8 mouse cellular contexts compared by ENCODE assay signal in genomic region chr4:24899146-24899545, GRCm38 (mm10). TPM values are rescaled to one million over a fixed set of nuclear protein-coding genes. Genes with fewer than 3 reads are reported as not detected.
DNase-seq lines count a peak whose midpoint lies in the region; ATAC-seq and TF ChIP-seq lines count a peak whose summit lies in the region.

No protein-coding gene starts in this region.

- H3K9ac ChIP-seq in heart, embryonic 13.5 days: peak overlapping the region; percentile 85

- peak overlapping the region; percentile 71 for H3K4me3 ChIP-seq in heart, embryonic 13.5 days
- peak overlapping the region; percentile 88 for H3K4me3 ChIP-seq in G1E (ENCODE audit: low read depth, low read length)

- H3K9me3 ChIP-seq in heart, embryonic 13.5 days: no peaks in the 10 kb centered on the region
- no peaks in the 10 kb centered on the region for H3K9me3 ChIP-seq in G1E (replicated peaks)

- H3K36me3 ChIP-seq in heart, embryonic 13.5 days: peaks cover 32% of the 10 kb centered on the region
- H3K36me3 ChIP-seq in G1E (replicated peaks): peaks cover 30% of the 10 kb centered on the region

- no peak for ATAC-seq in heart, embryonic 13.5 days (ENCODE audit: extremely low read depth, insufficient number of reproducible peaks, low FRiP score, low TSS enrichment)
- no peak for ATAC-seq in G1E (ENCODE audit: extremely low read depth, insufficient number of reproducible peaks, low FRiP score, poor library complexity, severe bottlenecking)
- peak; percentile 18 for ATAC-seq in granulocyte monocyte progenitor cell, adult 5-6 weeks (replicated peaks; ENCODE audit: poor library complexity, severe bottlenecking)
- 0 out of 2 replicates have a peak, but pooled peaks have one; percentile 6 for ATAC-seq in megakaryocyte progenitor cell, adult 5-6 weeks (replicated peaks; ENCODE audit: poor library complexity)

- no peak for TF ChIP-seq CTCF in G1E (IDR thresholded peaks at IDR 0.05; ENCODE audit: low read depth, low read length)

- no peak overlapping the region for H3K27ac ChIP-seq in heart, embryonic 13.5 days (replicated peaks)

- 54% methylated on average over 4 of the region's 4 CpGs for WGBS in heart, embryonic 13.5 days

- H3K4me1 ChIP-seq in heart, embryonic 13.5 days: peaks cover 13% of the 10 kb centered on the region
- peaks cover 5% of the 10 kb centered on the region for H3K4me1 ChIP-seq in G1E (ENCODE audit: insufficient read depth, low read depth, low read length)

- intact Hi-C loops in heart, postnatal 10 days (cut with DNase I): loop anchor here (2.0 to 5.0 kb wide), 3 partner anchors 68 to 1448 kb away; partner anchors contain the start of genes Gpr63, Manea and Ufl1

- no peak for DNase-seq in heart, postnatal 10 days
- DNase-seq in G1E (ENCODE audit: low spot score): no peak
- DNase-seq in adrenal gland, postnatal 4 days (ENCODE audit: low spot score in 2 of 2): no peak
- no peak for DNase-seq in thymus, adult 18-20 months
- DNase-seq in cerebellum, postnatal 4 days (ENCODE audit: low spot score in 2 of 2): no peak

- peak overlapping the region; percentile 83 for H3K4me2 ChIP-seq in heart, embryonic 13.5 days

- H3K27me3 ChIP-seq in heart, embryonic 13.5 days (replicated peaks): 0 out of 2 replicates have a peak, but pooled peaks cover 4% of the 10 kb centered on the region
- H3K27me3 ChIP-seq in G1E (ENCODE audit: insufficient read depth, low read length): no peaks in the 10 kb centered on the region

RNA-seq across cellular contexts. Expression of gene Ndufaf4, which starts 1.3 kb away (rescaled TPM):
- 65.1 and 67.1 TPM in 2 replicates for polyA plus RNA-seq in heart, embryonic 13.5 days (2015; fragmentation: Nextera tagmentation; extraction: Ambion mirVana)
- 10 to 100 TPM; 62.4 to 71.9 TPM for total RNA-seq in heart, postnatal 10 days (2021)
- total RNA-seq in G1E (2014; fragmentation: Nextera tagmentation) (23.3 and 33.0 TPM in 2 replicates), G1E (2017) (31.0 and 35.2 TPM in 2 replicates)
- polyA plus RNA-seq in G1E (2012): 14.6 and 15.4 TPM in 2 replicates
- total RNA-seq in granulocyte monocyte progenitor cell, adult 5-6 weeks (2014; fragmentation: Nextera tagmentation): 37.7 and 42.8 TPM in 2 replicates
- 41.3 and 48.9 TPM in 2 replicates for total RNA-seq in granulocyte monocyte progenitor cell, adult 5-6 weeks (2017)
- total RNA-seq in megakaryocyte progenitor cell, adult 5-6 weeks (2015): 45.9 and 65.2 TPM in 2 replicates
- 22.6 and 33.2 TPM in 2 replicates for total RNA-seq in megakaryocyte progenitor cell, adult 5-6 weeks (2017)
- total RNA-seq in adrenal gland, postnatal 4 days (2021): 10 to 100 TPM; 25.6 to 26.6 TPM

RNA-seq across cellular contexts. Expression of gene Klhl32, which starts 48.2 kb away (rescaled TPM):
- polyA plus RNA-seq in heart, embryonic 13.5 days (2015; fragmentation: Nextera tagmentation; extraction: Ambion mirVana): 2.9 and 3.4 TPM in 2 replicates
- total RNA-seq in heart, postnatal 10 days (2021): 1 to 10 TPM; 1.0 to 1.2 TPM
- total RNA-seq in G1E (2014; fragmentation: Nextera tagmentation) (not detected in 2 replicates), G1E (2017) (0.05 and 0.35 TPM in 2 replicates)
- 0.02 TPM in 1 of 2 replicates, not detected in the other for polyA plus RNA-seq in G1E (2012)
- total RNA-seq in granulocyte monocyte progenitor cell, adult 5-6 weeks (2014; fragmentation: Nextera tagmentation): not detected in 2 replicates
- under 0.01 TPM in 1 of 2 replicates, not detected in the other for total RNA-seq in granulocyte monocyte progenitor cell, adult 5-6 weeks (2017)
- total RNA-seq in megakaryocyte progenitor cell, adult 5-6 weeks (2015): not detected in 2 replicates
- total RNA-seq in megakaryocyte progenitor cell, adult 5-6 weeks (2017): not detected in 2 replicates
- total RNA-seq in adrenal gland, postnatal 4 days (2021): 1 to 10 TPM; 6.2 to 7.6 TPM

Comparison
In these comparisons a context has a peak if more than half of its experiments do, and no peak if none do; other contexts are left out.
1. ATAC-seq: peak in granulocyte monocyte progenitor cell, adult 5-6 weeks (single experiment) and megakaryocyte progenitor cell, adult 5-6 weeks (single experiment); none in heart, embryonic 13.5 days (single experiment) and G1E (single experiment).